Mouse (Mus musculus) MEL (cell line): ENCODE results near the gene Atxn2.

ENCODE experiments used
- CTCF ChIP-seq, 3 experiments: IDR thresholded peaks in 2 of 3; conservative IDR thresholded peaks in 1 of 3; 2 replicates each; pipeline ENCODE4 v1.5.1; 2011 to 2012; ENCODE audit warnings: low read length in 3 of 3, low read depth in 2 of 3, mild to moderate bottlenecking in 2 of 3, improper control_type of control experiment in 1 of 3, inconsistent platforms in 1 of 3, mixed read lengths in 1 of 3, moderate library complexity in 1 of 3; ENCODE audit not compliant: control insufficient read depth in 1 of 3, insufficient read depth in 1 of 3, poor library complexity in 1 of 3, severe bottlenecking in 1 of 3
- GABPA ChIP-seq: IDR thresholded peaks from 2 replicates; pipeline ENCODE4 v1.6.1; 2012; ENCODE audit warnings: low read depth, mild to moderate bottlenecking, inconsistent platforms, low read length, improper control_type of control experiment, moderate library complexity
- MAX ChIP-seq: IDR thresholded peaks from 2 replicates; pipeline ENCODE4 v1.6.1; 2011; ENCODE audit warnings: low read length, improper control_type of control experiment
- POLR2A ChIP-seq, 2 experiments: IDR thresholded peaks; 2 replicates each; pipeline ENCODE4 v1.6.1; 2011 to 2012; ENCODE audit warnings: low read length in 2 of 2, mild to moderate bottlenecking in 2 of 2, control low read depth in 1 of 2, improper control_type of control experiment in 1 of 2, low read depth in 1 of 2, moderate library complexity in 1 of 2; ENCODE audit not compliant: control insufficient read depth in 1 of 2, insufficient read depth in 1 of 2, poor library complexity in 1 of 2
- SMC3 ChIP-seq: IDR thresholded peaks from 2 replicates; pipeline ENCODE4 v1.6.1; 2011; ENCODE audit warnings: low read depth, low read length, improper control_type of control experiment
- TBP ChIP-seq: IDR thresholded peaks from 2 replicates; pipeline ENCODE4 v1.8.0; 2011; ENCODE audit warnings: low read depth, low read length, improper control_type of control experiment
- ZKSCAN1 ChIP-seq: IDR thresholded peaks from 2 replicates; pipeline ENCODE4 v1.6.1; 2012; ENCODE audit warnings: low read depth, mild to moderate bottlenecking, inconsistent platforms, low read length, improper control_type of control experiment, moderate library complexity

DNA sequence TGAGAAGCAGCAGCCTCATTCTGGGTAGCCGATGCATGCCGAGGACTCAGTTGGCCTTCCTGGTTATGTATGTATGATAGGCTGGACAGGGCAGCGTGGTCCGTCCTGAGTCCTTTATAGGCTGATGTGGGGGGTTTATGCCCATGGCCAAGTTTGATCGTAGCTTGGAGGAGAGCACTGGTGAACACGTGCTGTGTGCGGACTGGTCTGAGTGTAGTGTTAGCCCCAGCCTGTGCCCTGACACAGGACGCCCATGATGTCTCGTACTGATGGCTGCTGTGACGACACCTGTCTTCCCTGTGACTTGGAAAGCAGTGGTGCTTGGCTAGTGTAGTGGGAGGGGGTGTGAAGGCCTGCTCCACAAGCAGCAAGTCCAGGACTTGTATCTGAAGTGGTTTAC is 102.6 kb downstream of the Atxn2 start:
- TF ChIP-seq TBP, result no peak
- no peak for TF ChIP-seq POLR2A (IDR thresholded peaks at IDR 0.05; ENCODE audit: control insufficient read depth in 1 of 2, insufficient read depth in 1 of 2, low read depth in 1 of 2, low read length in 2 of 2, poor library complexity in 1 of 2)
- no peak for TF ChIP-seq CTCF (IDR thresholded peaks at IDR 0.05 in 2 of 3, conservative IDR thresholded peaks at IDR 0.05 in 1 of 3; ENCODE audit: control insufficient read depth in 1 of 3, insufficient read depth in 1 of 3, low read depth in 2 of 3, low read length in 3 of 3, poor library complexity in 1 of 3, severe bottlenecking in 1 of 3)
- no peak for TF ChIP-seq GABPA
- no peak for TF ChIP-seq ZKSCAN1
- no peak for TF ChIP-seq SMC3
- TF ChIP-seq MAX, result no peak
